Mouse (Mus musculus): ENCODE measurements around the gene Nxph2. TPM values are rescaled to one million over a fixed set of nuclear protein-coding genes. Genes with fewer than 3 reads are reported as not detected.

Gene Nxph2
- 0.07 TPM in 1 of 2 replicates, not detected in the other for polyA plus RNA-seq (2012; ENCODE audit: low replicate concordance)

DNA sequence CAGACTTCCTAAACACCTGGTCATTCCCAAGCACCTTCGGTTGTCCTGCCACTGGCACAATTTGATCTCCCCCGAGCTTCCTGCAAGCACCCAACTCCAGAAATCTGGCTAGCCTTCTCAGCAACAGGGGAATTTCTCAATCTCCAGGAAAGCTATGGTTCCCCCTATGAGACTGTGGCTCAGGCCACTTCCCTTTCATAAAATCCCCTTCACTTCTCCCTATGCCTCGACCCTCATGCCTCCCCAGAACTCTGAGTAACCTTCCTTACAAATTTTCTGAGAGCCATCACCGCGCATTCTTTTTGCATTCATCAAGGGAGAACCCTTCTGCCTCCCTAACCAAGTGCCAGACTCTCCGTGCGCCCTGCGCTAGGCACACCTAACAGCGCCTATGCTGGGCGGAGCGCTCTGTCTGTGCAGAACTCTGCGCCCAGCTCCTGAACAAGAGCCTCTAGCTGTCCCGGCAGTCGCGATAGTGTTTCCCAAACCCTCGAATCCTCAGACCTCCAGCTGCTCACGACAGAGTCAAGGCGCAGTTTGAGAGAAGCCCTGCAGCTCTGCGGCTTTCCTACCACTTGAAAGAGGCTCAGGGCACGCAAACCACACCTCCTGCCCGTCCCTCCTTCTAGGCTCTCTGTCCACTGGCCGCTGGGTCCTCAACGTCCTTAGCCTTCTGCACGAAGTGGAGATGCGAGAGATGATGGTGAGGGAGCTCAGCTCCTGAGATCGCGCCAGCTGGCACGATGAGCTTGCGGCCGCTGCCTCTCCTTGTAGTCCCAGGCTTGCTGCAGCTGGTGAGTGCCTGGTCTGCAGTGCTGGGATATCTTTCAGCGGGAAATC, at the start of gene Nxph2:
Gene Nxph2, plus strand, starts transcription at position 501 of the 840 bp plus-strand sequence.

Other genes with a start within 250 kb of the Nxph2 start
- 0.05 and 0.38 TPM in 2 replicates for gene Mastl, start 165.2 kb upstream of the Nxph2 start, polyA plus RNA-seq (2012; ENCODE audit: low replicate concordance)
- gene Yme1l1, start 164.9 kb upstream of the Nxph2 start, polyA plus RNA-seq (2012; ENCODE audit: low replicate concordance), result 1.9 and 11.2 TPM in 2 replicates
- not detected in 2 replicates for gene 4931423N10Rik, start 113.8 kb upstream of the Nxph2 start, polyA plus RNA-seq (2012; ENCODE audit: low replicate concordance)

All from hematopoietic multipotent progenitor cell, adult 10-12 weeks (in vitro differentiated cells).